17 mouse cellular contexts compared by ENCODE assay signal in the genomic region with DNA sequence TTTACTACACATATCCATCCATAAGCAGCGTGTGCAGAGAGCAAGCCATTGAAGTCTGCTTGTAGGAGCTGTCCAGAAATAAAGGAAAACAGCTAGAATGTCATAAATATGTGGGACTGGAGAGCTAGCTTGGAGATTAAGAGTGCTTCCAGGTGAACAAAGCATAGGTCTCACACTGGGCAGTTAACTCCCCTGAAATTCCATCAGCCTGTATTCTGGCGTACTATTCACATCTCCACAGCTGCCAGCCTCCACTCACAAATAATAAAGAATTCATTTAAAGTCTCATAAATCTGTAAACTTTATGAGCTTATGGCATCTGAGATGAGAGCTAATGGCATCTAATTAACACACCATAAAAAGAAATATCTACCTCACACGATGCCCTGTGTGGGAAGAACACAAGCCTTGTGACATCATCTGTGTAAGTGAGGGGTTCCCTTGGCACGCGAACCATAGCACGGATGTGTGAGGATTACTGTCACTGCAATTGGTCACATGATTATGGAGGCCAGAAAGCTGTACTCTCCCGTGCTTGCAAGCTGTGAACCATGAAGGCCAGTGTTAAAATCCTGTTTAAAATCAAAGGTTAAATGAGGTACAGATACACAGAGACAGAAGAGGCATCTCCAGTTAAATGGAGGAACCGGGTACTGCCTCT.
DNase-seq lines count a peak whose midpoint lies in the region; ATAC-seq lines count a peak whose summit lies in the region.
"Had no signal": no experiment of that assay in that cellular context is flagged by ENCODE, and none has a peak within 500 bp of the region (broad histone marks: within the 10 kb centered on the region; RNA-seq: fewer than 3 reads in every experiment).

No protein-coding gene starts in this region.

- DNase-seq in kidney, adult 9 months, result peak; percentile 0
- DNase-seq in kidney, postnatal 25 days, result no peak
- DNase-seq in neural tube, embryonic 10.5 days (ENCODE audit: extremely low spot score, low spot score), result no peak
- no peak for DNase-seq in T-cell, adult 2 months (ENCODE audit: low spot score)
- no peak for DNase-seq in adrenal gland, postnatal 4 days (ENCODE audit: low spot score in 2 of 2)
- DNase-seq: adrenal gland, postnatal 14 days; cerebellum, adult 9-10 months; gastrocnemius, adult 2 months; heart, adult 11 months; lung, adult 2 months had no signal

- no peaks in the 10 kb centered on the region for H3K4me1 ChIP-seq in neural tube, embryonic 12.5 days
- H3K4me1 ChIP-seq in limb, embryonic 13.5 days, result peaks cover 7% of the 10 kb centered on the region
- H3K4me1 ChIP-seq: forebrain, embryonic 10.5 days; heart, embryonic 15.5 days had no signal

- whole genome bisulfite sequencing in neural tube, embryonic 12.5 days, result 48% methylated on average over 8 of the region's 8 CpGs
- WGBS in limb, embryonic 13.5 days, result 25% methylated on average over 8 of the region's 8 CpGs

- no peaks in the 10 kb centered on the region for H3K27me3 ChIP-seq in neural tube, embryonic 12.5 days (replicated peaks)
- no peaks in the 10 kb centered on the region for H3K27me3 ChIP-seq in limb, embryonic 13.5 days
- H3K27me3 ChIP-seq: heart, embryonic 15.5 days had no signal

- no peak overlapping the region for H3K4me3 ChIP-seq in neural tube, embryonic 12.5 days
- no peak overlapping the region for H3K4me3 ChIP-seq in limb, embryonic 13.5 days
- H3K4me3 ChIP-seq: forebrain, embryonic 10.5 days; gastrocnemius, adult 2 months; heart, embryonic 15.5 days; left cerebral cortex, adult 2 months had no signal

- H3K9me3 ChIP-seq in neural tube, embryonic 12.5 days, result no peaks in the 10 kb centered on the region
- H3K9me3 ChIP-seq in limb, embryonic 13.5 days, result no peaks in the 10 kb centered on the region
- H3K9me3 ChIP-seq: forebrain, embryonic 10.5 days; heart, embryonic 15.5 days had no signal

- no peak overlapping the region for H3K4me2 ChIP-seq in neural tube, embryonic 12.5 days (replicated peaks)
- no peak overlapping the region for H3K4me2 ChIP-seq in limb, embryonic 13.5 days (replicated peaks)
- H3K4me2 ChIP-seq: heart, embryonic 15.5 days had no signal

- no peaks in the 10 kb centered on the region for H3K36me3 ChIP-seq in neural tube, embryonic 12.5 days
- no peaks in the 10 kb centered on the region for H3K36me3 ChIP-seq in limb, embryonic 13.5 days
- H3K36me3 ChIP-seq: forebrain, embryonic 10.5 days; heart, embryonic 15.5 days had no signal

- no peak overlapping the region for H3K9ac ChIP-seq in neural tube, embryonic 12.5 days
- no peak overlapping the region for H3K9ac ChIP-seq in limb, embryonic 13.5 days
- H3K9ac ChIP-seq: heart, embryonic 15.5 days had no signal

- peak; percentile 81; the same call in 1 of the 2 replicates for ATAC-seq in neural tube, embryonic 12.5 days (ENCODE audit: low FRiP score, low read depth)
- peak; percentile 70; the same call in 1 of the 2 replicates for ATAC-seq in limb, embryonic 13.5 days (ENCODE audit: low FRiP score, low read depth)
- ATAC-seq: inflammation-experienced regulatory T-cells, adult 6 months had no signal

- H3K27ac ChIP-seq in neural tube, embryonic 12.5 days, result no peak overlapping the region
- H3K27ac ChIP-seq in limb, embryonic 13.5 days, result no peak overlapping the region
- H3K27ac ChIP-seq: forebrain, embryonic 10.5 days; gastrocnemius, adult 2 months; heart, embryonic 15.5 days; left cerebral cortex, adult 2 months; macrophage had no signal
